Mouse (Mus musculus) urinary bladder, adult 18-20 months (tissue): Measurements from ENCODE around the gene Tmem51.

Experiments
- DNase-seq, 2 experiments: peaks; one replicate each; pipeline ENCODE4 v3.0.0; 2022; ENCODE audit warnings: low spot score in 2 of 2, mixed read lengths in 2 of 2

Gene Tmem51

GRCm38 (mm10) chr4:142081631-142082283 lies 2.3 kb downstream of the Tmem51 start:
- no peak for DNase-seq

DNA sequence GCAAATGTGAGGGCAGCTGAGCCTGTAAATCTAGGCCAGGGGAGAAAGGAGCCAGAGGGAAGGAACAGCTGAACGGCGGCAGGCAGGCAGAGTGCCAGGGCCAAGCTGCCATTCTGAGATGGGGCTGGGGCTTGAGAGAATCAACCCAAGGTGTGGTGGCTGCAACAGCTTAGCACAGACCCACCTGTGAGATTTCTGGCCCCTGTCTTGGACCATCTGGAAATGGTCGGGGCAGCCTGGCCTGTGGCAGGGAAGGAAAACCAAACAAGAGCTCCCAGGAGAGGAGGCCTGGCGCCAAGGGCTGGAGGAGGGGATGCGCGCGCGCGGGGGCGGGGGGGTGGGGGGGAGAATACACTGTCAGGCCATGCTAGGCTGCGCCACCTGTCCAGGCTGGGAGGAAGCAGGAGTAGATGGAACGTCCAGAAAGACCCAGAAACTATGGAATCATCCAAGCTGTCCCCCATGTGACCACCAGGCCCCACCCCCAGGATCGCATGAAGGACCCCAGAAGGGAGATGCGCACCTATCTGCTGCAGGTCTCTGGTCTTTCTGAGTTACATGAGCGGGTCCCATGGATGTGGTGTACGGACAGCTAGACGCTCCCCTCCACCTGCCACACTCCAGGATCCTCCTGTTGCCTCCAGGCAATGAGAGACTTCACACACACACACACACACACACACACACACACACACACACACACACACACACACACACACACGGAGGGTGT lies 3.0 kb downstream of the Tmem51 start:
- DNase-seq = no peak

DNA sequence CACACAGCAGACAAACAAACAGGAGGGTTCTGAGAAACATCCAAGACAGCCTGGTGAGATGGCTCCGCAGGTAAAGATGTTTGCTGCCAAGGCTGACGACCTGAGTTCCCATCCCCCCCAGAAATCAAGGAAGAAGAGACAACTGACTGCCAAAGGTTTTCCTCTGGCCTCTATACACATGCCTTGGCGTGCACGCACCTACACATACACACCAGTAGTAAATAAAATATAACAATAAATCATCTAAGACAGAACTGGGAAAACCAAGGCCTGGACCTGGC lies 3.7 kb downstream of the Tmem51 start:
- no peak for DNase-seq

DNA sequence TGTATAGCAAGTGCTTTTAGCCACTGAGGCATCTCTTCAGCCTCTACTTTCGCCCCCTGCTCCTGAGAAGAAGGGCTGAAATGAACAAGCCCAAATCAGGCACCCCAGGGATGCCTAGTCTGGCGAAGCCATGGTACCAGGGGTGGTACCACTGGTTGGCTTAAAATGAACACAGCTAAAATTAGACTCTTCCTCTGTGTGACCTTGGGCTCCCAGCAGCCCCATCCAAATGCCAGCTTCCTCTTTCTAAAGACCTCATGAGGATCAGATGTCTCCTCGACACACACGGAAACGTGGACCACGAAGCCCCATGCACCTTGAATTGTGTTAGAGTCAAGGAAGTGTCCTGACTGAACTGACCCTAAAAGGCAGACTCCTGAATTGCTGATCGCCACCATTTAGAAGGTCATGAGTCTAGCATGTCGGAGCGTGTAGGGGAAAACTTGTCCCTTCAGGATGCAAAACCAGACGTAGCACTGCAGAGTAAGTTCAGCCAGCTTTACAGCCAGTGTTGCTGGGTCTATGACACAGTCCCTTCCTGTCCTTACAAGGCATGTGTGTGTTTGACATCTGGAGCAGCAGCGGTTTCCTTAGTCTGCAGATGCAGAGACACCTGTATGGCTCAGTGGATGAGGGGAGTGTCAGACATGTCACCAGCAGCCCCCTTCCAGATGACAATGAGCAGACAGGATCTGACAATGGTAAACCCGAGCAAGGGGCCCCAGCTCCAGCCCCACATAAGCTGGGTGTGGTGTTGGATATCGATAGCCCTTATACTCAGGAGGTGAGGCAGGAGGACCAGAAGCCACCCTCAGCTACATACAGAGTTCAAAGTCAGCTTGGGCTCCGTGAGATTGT lies 4.2 kb downstream of the Tmem51 start:
- DNase-seq = no peak

DNA sequence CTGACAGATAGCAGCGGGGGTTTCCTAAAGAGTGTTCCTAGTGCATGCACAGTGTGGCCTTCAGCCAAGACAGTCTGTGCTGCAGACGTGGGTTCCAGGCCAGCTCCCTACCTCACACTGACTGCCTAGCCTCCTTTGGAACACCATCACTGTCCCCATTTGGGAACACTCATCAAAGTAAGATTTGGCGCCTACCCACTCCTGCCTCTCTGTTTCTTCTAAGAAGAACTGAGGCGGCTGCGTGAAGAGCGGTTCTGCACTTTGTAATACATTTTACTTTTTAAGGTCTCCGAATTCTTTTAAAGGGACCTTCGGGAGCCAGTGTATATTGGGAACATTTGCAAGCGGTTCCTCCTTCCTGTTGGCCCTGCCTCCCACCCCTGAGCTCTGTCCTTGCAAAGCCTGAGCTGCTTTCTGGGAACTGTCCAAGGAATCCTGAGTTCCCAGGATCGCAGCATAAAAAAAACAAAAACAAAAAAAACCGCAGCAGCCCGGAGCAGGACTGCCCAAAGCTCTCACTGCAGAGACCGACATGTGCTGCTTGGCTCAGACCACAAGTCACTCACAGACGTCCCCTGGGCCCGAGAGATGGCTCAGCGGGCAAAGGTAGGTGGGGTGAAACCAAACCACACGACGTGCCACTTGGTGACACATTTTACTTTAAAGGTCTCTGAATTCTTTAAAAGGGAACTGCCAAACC lies 6.4 kb downstream of the Tmem51 start:
- no peak for DNase-seq

DNA sequence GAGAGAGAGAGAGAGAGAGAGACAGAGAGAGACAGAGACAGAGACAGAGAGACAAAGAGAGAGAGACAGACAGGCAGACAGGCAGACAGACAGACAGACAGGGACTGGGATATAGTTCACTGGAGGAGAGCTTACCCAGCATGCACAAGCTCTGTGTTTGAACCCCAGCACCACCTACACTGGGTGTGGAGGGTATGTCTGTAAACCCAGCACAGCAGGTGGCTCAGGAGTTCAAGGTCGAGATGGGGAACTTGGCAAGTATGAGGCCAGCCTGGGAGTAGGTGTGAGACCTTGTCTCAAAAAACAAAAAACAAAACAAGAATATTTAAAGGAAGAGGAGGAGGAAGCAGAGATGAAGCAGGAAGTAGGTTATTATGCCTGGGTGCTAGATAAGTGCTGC lies 7.2 kb downstream of the Tmem51 start:
- no peak for DNase-seq

DNA sequence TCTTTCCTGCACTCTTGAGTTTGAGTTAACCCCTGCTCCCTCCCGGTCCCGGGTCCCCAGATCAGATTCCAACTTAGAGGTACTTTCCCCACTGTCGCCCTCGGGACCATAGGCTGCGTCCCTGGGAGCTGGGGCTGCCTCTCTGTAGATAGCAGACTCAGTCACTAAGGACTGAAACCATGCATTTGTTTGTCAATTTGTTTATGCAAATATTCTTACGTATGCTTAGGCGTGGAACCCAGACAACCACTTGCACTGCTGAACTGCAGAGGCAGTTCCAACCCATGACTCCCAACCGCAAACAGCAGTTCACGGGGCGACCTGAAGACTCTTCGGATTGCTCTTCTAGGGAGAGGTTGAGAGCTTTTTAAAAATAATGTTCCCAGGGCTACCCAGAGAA lies 8.2 kb downstream of the Tmem51 start:
- DNase-seq = no peak

GRCm38 (mm10) chr4:142074060-142074732 lies 9.9 kb downstream of the Tmem51 start:
- DNase-seq = no peak

DNA sequence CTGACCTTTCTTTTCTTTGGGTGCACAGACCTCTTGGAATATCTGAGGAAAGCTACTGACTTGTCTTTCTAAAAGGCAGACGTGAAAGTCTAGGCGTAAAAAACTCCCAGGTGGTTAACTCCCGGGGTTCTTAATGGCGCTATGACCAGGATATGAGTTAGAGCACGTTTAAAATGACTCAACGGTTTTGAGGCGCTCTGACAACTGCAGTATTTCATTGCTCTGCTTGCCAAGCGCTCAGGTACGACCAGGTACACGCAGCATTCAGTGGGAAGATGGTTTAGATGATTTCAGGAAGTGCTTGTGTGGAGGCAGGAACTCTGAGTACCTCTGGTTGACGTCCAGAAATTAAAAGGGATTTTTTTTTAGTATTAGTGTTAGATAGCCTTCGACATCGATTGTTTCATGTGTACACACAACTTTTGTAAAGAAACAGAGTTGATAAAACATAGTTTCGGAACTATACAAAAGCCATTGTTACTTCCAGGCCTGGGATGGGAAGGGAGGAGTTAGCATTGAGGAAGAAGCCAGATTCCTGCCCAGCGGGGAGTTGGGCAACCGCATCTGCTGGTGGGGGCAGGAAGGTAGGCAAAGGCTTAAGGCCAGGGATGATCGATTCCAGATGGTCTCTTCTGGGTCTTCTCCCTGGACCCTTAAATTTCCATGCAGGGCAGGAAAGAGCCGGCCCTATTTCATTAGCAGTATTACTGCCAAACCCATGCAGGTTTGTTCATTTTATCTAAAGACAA lies 12.7 kb downstream of the Tmem51 start:
- no peak for DNase-seq

GRCm38 (mm10) chr4:142070840-142071239 lies 13.3 kb downstream of the Tmem51 start:
- DNase-seq = no peak

GRCm38 (mm10) chr4:142068899-142069812 lies 14.9 kb downstream of the Tmem51 start:
- DNase-seq = no peak

- no peak for DNase-seq
Measured at GRCm38 (mm10) chr4:142066576-142066975, 17.5 kb downstream of the Tmem51 start.

GRCm38 (mm10) chr4:142065835-142066234 lies 18.3 kb downstream of the Tmem51 start:
- no peak for DNase-seq

DNA sequence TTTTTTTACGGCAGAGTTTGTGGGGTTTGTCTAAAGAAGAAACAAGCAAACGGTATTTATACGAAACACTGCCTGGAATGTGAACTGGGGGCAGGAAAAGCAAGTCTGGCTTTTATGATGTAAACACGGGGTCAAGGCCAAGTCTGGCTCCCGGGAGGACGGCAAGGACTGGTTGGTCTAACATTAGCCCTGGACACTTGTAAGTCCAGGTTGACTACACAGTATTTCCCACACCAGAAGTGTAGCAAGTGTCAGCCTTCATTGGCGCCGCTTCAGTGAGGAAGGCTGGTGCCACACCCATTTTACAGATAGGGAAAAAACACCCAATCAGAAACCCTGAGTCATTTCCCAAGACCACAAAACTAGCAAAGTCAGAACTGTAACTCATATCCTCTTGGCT lies 18.8 kb downstream of the Tmem51 start:
- peak; percentile 57 to 70 for DNase-seq

DNA sequence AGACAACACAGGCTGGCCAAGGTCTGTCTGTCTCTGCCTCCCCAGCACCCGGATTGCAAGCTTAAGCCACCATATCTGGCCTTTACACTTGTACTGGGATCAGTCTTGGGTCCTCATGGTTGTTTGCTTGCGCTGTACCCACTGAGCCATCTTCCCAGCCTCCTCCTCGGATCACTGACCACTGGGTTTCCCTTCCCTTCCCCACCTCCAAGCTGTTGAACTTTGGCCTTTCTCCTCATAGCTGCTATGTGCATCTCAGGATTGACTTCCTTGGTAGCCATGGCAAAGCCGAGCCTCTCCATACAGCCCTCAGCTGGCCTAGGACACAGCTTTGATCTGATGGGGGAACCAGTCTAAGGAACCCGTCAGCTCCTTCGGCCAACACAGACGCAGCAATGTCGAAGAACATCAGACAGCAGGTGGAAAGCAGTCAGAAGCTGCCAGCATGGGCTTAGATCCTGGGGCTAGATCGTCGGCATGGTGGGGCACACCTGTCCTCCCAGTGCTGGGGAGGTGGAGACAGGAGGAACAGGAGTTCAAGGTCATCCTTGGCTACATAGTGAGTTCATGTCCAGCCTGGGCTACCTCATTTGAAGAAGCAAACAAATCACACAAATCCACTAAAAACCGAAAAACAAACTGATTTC lies 19.4 kb downstream of the Tmem51 start:
- DNase-seq = no peak

DNA sequence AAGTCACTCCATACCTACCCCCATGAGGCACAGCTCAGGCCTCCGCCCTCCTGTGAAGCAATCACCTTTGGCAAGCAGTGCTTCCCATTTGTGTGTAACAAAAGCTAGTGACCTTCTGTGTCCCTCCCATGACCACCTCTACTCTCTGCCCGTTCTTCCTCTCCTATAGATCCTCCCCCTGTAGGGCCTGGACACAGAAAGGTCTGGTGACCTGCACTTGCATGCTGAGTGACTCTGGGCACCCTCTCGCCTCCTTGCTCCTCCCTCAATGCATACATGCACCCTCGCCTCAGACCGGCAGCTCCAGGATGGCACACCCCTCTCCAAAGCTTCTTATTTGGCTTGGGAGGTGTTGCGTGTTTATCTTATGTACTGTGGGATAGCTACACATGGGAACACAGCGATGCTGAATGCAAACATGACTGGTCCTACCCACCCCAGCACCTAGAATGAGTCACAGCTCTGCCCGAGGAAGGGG lies 21.0 kb downstream of the Tmem51 start:
- DNase-seq = no peak

- no peak for DNase-seq
Measured at GRCm38 (mm10) chr4:142061485-142062240, 22.4 kb downstream of the Tmem51 start.
